Mouse (Mus musculus): ENCODE results near the gene Mdm2. TPM values are rescaled to one million over a fixed set of nuclear protein-coding genes. Genes with fewer than 3 reads are reported as not detected.

Gene Mdm2
- polyA plus RNA-seq, 1 experiment = 39.2 TPM

- Histone ChIP-seq H3K4me1 (ENCODE audit: control insufficient read depth, insufficient read depth, insufficient read length, low read length) (peaks cover 7% of the 10 kb centered on the region), H3K27ac (ENCODE audit: insufficient read depth, low read depth, low read length) (no peak overlapping the region), H3K36me3 (ENCODE audit: control insufficient read depth, insufficient read depth, low read length) (no peaks in the 10 kb centered on the region), H3K27me3 (ENCODE audit: control insufficient read depth, insufficient read depth, low read length) (no peaks in the 10 kb centered on the region), H3K4me3 (ENCODE audit: low read depth, low read length) (no peak overlapping the region)
- TF ChIP-seq CTCF (IDR thresholded peaks at IDR 0.05; ENCODE audit: extremely low read depth, insufficient read length, insufficient replicate concordance, low read depth, low read length) = no peak
- TF ChIP-seq POLR2A (IDR thresholded peaks at IDR 0.05; ENCODE audit: low read depth, low read length) = no peak
- WGBS = 89% methylated on average over 2 of the region's 2 CpGs
Measured at GRCm38 (mm10) chr10:117647964-117648472, 62.5 kb downstream of the Mdm2 start.

DNA sequence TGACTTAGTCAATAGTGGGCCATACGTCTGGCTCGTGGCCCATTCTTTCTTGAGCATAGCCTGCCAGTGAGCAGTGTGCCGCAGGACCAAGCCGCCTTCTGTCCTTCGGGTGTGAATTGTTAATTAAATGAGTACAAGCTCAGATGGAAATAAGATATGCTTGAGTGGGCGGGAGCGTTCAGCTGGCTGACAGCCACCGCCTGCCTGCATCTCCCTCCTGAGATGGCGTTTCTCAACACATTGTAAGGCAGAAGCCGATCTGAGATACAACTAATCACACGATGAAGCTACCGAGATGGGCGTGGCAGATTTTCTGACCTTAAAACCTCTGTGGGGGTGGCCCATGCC is 63.4 kb downstream of the Mdm2 start:
- 48% methylated on average over 13 of the region's 13 CpGs for WGBS
- Histone ChIP-seq H3K27ac (ENCODE audit: insufficient read depth, low read depth, low read length) (no peak overlapping the region), H3K27me3 (ENCODE audit: control insufficient read depth, insufficient read depth, low read length) (no peaks in the 10 kb centered on the region), H3K36me3 (ENCODE audit: control insufficient read depth, insufficient read depth, low read length) (no peaks in the 10 kb centered on the region), H3K4me3 (ENCODE audit: low read depth, low read length) (no peak overlapping the region), H3K4me1 (ENCODE audit: control insufficient read depth, insufficient read depth, insufficient read length, low read length) (peaks cover 7% of the 10 kb centered on the region)
- no peak for TF ChIP-seq POLR2A (IDR thresholded peaks at IDR 0.05; ENCODE audit: low read depth, low read length)
- TF ChIP-seq CTCF (IDR thresholded peaks at IDR 0.05; ENCODE audit: extremely low read depth, insufficient read length, insufficient replicate concordance, low read depth, low read length) = no peak

- TF ChIP-seq CTCF (IDR thresholded peaks at IDR 0.05; ENCODE audit: extremely low read depth, insufficient read length, insufficient replicate concordance, low read depth, low read length) (no peak), POLR2A (IDR thresholded peaks at IDR 0.05; ENCODE audit: low read depth, low read length) (no peak)
- 97% methylated on average over 5 of the region's 5 CpGs for WGBS
- H3K27ac ChIP-seq (ENCODE audit: insufficient read depth, low read depth, low read length) = no peak overlapping the region
Measured at GRCm38 (mm10) chr10:117646482-117647157, 63.9 kb downstream of the Mdm2 start.

DNA sequence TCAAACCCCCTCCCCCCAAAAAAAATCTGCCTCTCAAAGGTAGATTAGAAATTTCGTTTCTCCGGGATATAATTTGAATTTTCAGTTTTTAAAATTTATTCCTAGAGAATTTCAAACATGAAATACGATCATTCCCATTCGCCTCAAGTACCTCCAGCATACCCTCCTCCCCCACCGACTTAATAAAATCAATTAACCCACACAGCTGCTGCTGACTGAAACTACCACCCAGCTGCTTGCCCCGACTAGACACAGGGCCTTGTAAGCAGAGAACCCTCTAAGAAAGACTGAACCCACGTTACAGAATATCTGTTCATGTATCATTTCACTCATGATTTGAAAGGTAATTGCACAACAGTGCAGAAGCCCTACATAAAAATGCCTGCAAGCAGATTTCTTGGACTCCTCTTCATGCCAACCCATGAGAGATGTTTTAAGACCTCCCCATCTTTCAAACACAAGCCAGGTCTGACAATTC is 65.0 kb downstream of the Mdm2 start:
- H3K27me3 ChIP-seq (ENCODE audit: control insufficient read depth, insufficient read depth, low read length) = no peaks in the 10 kb centered on the region
- no peak overlapping the region for H3K4me3 ChIP-seq (ENCODE audit: low read depth, low read length)
- WGBS = 90% methylated on average over 7 of the region's 7 CpGs
- no peaks in the 10 kb centered on the region for H3K36me3 ChIP-seq (ENCODE audit: control insufficient read depth, insufficient read depth, low read length)
- peaks cover 7% of the 10 kb centered on the region for H3K4me1 ChIP-seq (ENCODE audit: control insufficient read depth, insufficient read depth, insufficient read length, low read length)
- TF ChIP-seq CTCF (IDR thresholded peaks at IDR 0.05; ENCODE audit: extremely low read depth, insufficient read length, insufficient replicate concordance, low read depth, low read length) (no peak), POLR2A (IDR thresholded peaks at IDR 0.05; ENCODE audit: low read depth, low read length) (no peak)
- no peak overlapping the region for H3K27ac ChIP-seq (ENCODE audit: insufficient read depth, low read depth, low read length)

More at GRCm38 (mm10) chr10:117646482-117647157, 63.9 kb downstream of the Mdm2 start:
- H3K4me3 ChIP-seq (ENCODE audit: low read depth, low read length) = no peak overlapping the region
- peaks cover 7% of the 10 kb centered on the region for H3K4me1 ChIP-seq (ENCODE audit: control insufficient read depth, insufficient read depth, insufficient read length, low read length)
- no peaks in the 10 kb centered on the region for H3K27me3 ChIP-seq (ENCODE audit: control insufficient read depth, insufficient read depth, low read length)
- H3K36me3 ChIP-seq (ENCODE audit: control insufficient read depth, insufficient read depth, low read length) = no peaks in the 10 kb centered on the region

DNA sequence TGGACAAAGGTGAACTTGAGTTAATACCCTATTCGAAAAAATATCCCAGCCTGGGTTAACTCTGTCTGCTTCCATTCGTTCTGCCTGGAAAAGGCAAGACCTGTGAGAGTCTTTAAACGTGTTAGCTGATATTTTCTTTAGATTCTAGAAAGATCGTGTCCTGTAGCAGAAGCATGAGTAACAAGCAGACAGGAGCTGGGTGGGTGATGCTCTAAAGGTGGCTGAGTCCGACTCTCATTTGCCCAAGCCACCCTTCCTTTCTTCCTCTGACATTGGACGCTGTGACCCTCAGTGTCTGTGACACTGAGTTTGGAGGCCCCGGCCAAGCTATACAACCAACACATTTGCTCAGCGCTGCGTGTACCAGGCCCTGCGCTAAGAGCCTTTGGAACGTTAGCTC is 65.7 kb downstream of the Mdm2 start:
- WGBS = 83% methylated on average over 11 of the region's 11 CpGs
- no peaks in the 10 kb centered on the region for H3K27me3 ChIP-seq (ENCODE audit: control insufficient read depth, insufficient read depth, low read length)
- H3K36me3 ChIP-seq (ENCODE audit: control insufficient read depth, insufficient read depth, low read length) = no peaks in the 10 kb centered on the region
- peaks cover 11% of the 10 kb centered on the region for H3K4me1 ChIP-seq (ENCODE audit: control insufficient read depth, insufficient read depth, insufficient read length, low read length)
- no peak for TF ChIP-seq POLR2A (IDR thresholded peaks at IDR 0.05; ENCODE audit: low read depth, low read length)
- TF ChIP-seq CTCF (IDR thresholded peaks at IDR 0.05; ENCODE audit: extremely low read depth, insufficient read length, insufficient replicate concordance, low read depth, low read length) = no peak
- peak overlapping the region; percentile 23; the same call in 1 of the 2 replicates for H3K27ac ChIP-seq (ENCODE audit: insufficient read depth, low read depth, low read length)
- H3K4me3 ChIP-seq (ENCODE audit: low read depth, low read length) = no peak overlapping the region

DNA sequence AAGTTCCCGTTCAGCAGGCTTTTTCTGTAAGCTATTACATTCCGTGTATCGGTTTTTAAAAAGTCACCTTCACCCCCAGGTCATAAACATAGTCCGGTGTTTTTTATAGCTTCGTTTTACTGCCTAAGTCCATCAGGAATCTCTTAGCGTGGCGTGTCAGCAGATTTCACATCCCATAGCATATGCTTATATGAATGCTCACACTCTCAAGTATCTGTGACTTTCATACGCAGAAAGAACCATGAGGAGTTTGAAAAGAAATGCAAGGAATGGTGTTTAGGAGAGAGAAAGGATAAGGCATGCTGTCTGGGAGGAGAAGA is 66.2 kb downstream of the Mdm2 start:
- Histone ChIP-seq H3K36me3 (ENCODE audit: control insufficient read depth, insufficient read depth, low read length) (no peaks in the 10 kb centered on the region), H3K4me3 (ENCODE audit: low read depth, low read length) (no peak overlapping the region), H3K4me1 (ENCODE audit: control insufficient read depth, insufficient read depth, insufficient read length, low read length) (peaks cover 11% of the 10 kb centered on the region), H3K27ac (ENCODE audit: insufficient read depth, low read depth, low read length) (peak overlapping the region; percentile 23; the same call in 1 of the 2 replicates), H3K27me3 (ENCODE audit: control insufficient read depth, insufficient read depth, low read length) (no peaks in the 10 kb centered on the region)
- TF ChIP-seq CTCF (IDR thresholded peaks at IDR 0.05; ENCODE audit: extremely low read depth, insufficient read length, insufficient replicate concordance, low read depth, low read length) = no peak
- TF ChIP-seq POLR2A (IDR thresholded peaks at IDR 0.05; ENCODE audit: low read depth, low read length) = no peak
- 30% methylated on average over 8 of the region's 8 CpGs for WGBS

DNA sequence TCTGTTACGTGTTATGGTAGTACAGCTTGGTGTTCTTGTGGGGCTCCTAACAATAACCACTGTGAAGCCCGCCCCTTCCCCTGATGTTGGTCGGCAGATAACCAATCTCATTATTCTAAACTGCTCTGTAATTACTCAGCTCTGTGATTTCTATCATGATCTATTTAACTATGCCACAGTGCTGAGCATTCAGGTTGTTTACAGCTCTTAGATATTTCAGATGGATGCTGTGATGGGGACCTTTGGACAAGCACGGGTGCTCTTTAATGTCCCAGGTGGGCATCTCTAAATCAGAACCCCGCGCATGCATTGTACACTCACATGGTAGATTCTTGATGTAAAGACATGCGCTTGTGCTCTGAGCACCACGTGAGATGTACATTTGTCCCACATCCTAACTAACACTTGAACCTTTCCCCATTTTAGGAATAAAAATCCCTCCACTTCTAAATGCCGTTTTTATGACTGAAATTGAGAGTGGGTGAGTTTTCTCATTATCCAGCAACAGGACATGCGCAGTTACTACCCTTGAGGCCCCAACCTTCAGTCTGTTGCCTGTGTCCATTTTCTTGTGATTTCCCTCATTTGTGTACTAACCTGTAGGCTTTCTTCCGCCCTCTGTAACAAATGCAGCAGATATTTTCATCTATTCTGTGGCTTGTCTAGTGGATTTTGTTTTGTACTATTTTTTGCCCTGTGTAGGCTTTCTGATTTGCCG is 66.7 kb downstream of the Mdm2 start:
- no peak for TF ChIP-seq CTCF (IDR thresholded peaks at IDR 0.05; ENCODE audit: extremely low read depth, insufficient read length, insufficient replicate concordance, low read depth, low read length)
- no peak for TF ChIP-seq POLR2A (IDR thresholded peaks at IDR 0.05; ENCODE audit: low read depth, low read length)
- H3K36me3 ChIP-seq (ENCODE audit: control insufficient read depth, insufficient read depth, low read length) = no peaks in the 10 kb centered on the region
- 68% methylated on average over 12 of the region's 12 CpGs for WGBS
- H3K27me3 ChIP-seq (ENCODE audit: control insufficient read depth, insufficient read depth, low read length) = no peaks in the 10 kb centered on the region
- H3K4me3 ChIP-seq (ENCODE audit: low read depth, low read length) = no peak overlapping the region
- no peak overlapping the region for H3K27ac ChIP-seq (ENCODE audit: insufficient read depth, low read depth, low read length)
- peaks cover 11% of the 10 kb centered on the region for H3K4me1 ChIP-seq (ENCODE audit: control insufficient read depth, insufficient read depth, insufficient read length, low read length)
